Mouse (Mus musculus) embryo, embryonic 11 days (tissue): ENCODE data around the gene Exoc6b.
"Not testable (repeated sequence)": the region's sequence is repeated elsewhere in the genome, so short reads cannot be mapped to it uniquely, and the experiment has no call there.

ENCODE experiments used
- DNase-seq: peaks from one replicate; pipeline ENCODE4 v3.0.0-alpha.2; 2015

The Exoc6b gene

DNA sequence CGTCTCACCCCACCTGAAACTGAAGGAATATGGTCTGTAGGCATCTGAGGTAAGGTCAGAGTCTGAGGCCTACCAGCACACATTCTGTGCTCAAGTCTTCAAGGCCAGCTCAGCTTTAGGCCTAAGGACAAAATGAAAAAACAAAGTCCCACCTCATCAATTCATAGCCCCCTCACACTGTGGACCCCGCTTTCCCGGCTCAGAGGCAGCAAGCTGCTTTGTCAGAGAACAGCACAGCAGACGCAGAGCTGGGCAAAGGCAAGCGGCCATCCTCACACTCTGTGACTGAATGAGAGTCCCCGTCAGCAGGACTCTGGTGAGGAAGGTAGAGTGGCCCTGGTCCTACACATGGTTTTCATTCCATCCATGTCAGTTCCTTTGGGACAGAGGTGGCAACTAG lies 450.1 kb downstream of the Exoc6b start:
- DNase-seq, result no peak

- DNase-seq, result no peak
Measured at GRCm38 (mm10) chr6:84617051-84617450, 452.3 kb downstream of the Exoc6b start.

DNA sequence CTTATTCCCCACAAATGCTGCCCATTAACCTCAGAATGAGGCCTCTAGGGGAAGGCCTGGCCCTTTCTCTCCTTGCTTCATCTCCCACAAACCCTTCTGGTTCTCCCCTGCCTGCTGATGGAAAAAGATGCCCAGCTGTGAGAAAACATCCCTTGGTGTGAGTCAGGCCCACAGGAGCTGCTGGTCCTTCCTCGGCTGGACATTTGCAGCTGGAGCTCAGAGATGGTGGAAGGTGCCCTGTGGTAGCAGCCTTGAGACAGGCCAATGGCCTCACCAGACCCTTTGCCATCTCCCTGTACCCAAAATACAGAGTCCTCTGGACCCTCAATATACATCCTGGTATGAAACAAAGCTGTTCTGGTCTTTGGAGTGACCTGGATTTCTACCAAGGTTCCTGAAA lies 452.7 kb downstream of the Exoc6b start:
- no peak for DNase-seq

- DNase-seq, result no peak
Measured at GRCm38 (mm10) chr6:84613561-84613960, 455.8 kb downstream of the Exoc6b start.

DNA sequence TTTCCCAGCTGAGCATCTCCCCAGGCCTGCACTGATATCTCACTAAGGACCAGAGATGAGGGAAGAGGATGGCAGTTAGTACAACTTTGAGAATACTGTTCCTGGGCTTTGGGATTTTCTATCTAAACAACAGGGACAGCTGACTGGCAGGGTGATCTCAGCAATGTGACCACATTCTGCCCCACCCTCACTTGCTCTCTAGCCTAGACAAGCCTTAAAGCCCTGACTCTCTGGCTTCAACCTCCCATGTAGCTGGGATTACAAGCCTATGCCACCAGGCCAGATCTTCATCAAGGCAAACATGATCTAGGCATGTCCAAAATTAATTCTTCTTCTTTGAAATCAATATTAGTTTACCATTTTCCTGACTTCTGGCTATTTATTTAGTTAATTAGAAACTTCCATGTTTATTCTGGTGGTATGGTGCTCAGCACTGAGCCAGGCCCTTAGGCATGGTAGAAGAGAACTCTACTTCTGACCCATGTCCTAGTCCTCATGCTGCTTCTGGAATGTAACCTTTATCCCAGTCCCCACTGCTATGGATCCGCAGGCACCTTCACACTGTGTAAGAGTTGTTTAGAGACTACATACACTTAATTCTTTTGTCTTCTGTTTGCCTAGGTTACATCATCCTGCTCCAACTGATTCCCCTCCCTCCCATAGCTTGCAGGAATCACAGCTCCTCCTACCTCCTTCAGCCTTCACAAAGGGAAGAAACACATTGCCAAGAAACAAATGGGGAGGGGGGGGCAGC lies 468.0 kb downstream of the Exoc6b start:
- DNase-seq, result no peak

- not testable (repeated sequence) for DNase-seq
Measured at GRCm38 (mm10) chr6:84599296-84599695, 470.0 kb downstream of the Exoc6b start.

- no peak for DNase-seq
Measured at GRCm38 (mm10) chr6:84598725-84599124, 470.6 kb downstream of the Exoc6b start.

GRCm38 (mm10) chr6:84594626-84595025 lies 474.7 kb downstream of the Exoc6b start:
- DNase-seq, result peak; percentile 30

DNA sequence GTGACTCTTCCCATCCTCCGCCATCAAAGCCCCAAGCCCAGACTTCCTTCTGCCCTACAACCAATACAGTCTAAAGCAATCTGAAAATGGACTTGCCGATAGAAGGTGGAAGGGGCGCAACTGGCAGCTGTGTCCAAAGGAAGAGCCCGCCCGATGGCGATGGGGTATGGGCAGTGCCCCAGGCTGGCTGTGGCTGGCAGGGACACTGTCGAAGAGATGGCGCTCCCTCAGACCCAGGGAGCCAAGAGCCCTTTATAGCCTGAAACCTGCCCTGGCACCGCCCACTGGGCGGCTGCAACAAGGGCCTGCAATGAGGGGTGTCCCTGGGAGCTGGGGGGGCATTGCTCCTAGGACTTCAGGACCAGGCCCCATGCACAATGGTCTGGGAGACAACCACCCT lies 475.6 kb downstream of the Exoc6b start, which contains the start of gene Cyp26b1:
Cyp26b1 (minus strand) TSS at position 216 of the 400 bp plus-strand sequence.
- no peak for DNase-seq

GRCm38 (mm10) chr6:84590961-84591745 lies 478.2 kb downstream of the Exoc6b start:
- DNase-seq, result no peak

- peak; percentile 93 for DNase-seq
Measured at GRCm38 (mm10) chr6:84589742-84590686, 479.3 kb downstream of the Exoc6b start.

DNA sequence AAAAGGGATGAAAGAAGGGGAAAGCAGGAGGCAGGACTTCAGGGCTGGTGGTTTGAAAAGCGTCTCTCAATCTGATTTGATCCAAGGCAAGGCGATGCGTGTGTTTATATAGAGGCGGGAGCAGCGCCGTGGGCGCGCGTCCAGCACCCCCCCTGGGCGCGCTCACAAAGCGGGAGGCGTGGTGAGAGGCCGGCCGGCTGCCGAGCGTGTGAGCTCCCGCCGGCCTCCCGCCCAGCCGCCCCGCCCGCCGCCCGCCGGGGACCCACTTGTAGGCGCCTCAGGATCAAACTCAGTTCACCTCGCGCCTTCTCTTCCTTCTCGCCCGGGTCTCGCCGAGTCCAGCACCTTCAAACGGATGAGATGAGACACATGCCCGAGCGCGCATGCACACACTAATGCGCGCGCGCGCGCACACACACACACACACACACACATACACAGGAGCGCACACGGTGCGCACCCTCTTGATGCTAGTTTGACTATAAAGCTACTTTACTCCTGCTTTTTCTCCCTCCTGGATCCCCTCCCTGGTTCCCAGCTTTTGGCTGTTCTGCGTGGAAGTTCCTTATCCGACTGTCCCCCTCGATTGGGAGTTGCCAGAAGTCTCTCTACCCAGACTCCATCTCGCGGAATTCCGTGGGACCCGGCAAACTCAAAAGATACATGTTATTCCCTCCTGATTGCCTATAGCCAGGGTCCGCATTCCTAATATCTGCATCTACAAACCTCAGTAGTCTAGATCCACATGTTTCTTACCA lies 480.2 kb downstream of the Exoc6b start:
- DNase-seq, result peak; percentile 84

GRCm38 (mm10) chr6:84588221-84588894 lies 481.0 kb downstream of the Exoc6b start:
- DNase-seq, result peak; percentile 68

DNA sequence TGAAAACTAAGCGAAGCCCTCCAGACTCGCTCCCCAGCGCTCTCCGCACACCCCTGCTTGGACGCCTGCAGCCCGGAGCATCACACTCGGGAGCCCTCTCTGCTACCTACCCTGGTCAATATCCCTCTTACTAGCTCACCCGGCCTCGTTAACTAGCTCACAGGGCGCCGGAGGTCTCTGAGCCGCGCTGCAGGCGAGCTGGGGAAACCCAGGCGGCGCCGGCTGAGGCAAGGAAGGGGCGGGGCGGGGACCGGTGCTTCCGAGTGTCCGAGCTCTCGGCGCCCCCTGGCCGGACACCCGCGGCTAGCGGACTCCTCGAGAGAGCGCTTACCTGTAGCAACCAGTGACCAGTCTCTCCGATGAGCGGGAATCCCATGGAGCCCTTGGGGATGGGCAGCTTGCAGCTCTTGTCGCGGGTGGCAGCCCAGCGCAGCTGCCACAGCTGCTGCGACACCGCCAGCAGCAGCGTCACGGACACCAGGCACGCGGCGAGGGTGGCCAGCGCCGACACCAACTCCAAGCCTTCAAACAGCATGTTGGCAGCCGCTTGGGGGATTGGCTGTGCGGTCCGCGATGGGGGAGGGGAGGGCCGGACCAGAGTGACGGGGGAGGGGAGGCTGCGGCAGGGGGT lies 481.7 kb downstream of the Exoc6b start:
- peak; percentile 84 for DNase-seq

GRCm38 (mm10) chr6:84586551-84587200 lies 482.6 kb downstream of the Exoc6b start:
- DNase-seq, result peak; percentile 37

- peak; percentile 53 for DNase-seq
Measured at GRCm38 (mm10) chr6:84585686-84586300, 483.5 kb downstream of the Exoc6b start.

- DNase-seq, result peak; percentile 61
Measured at GRCm38 (mm10) chr6:84584783-84585685, 484.3 kb downstream of the Exoc6b start.

GRCm38 (mm10) chr6:84583841-84584782 lies 485.2 kb downstream of the Exoc6b start:
- peak; percentile 62 for DNase-seq
